Mouse (Mus musculus): Measurements from ENCODE around the gene Ylpm1.

- TF ChIP-seq CTCF (IDR thresholded peaks at IDR 0.05; ENCODE audit: insufficient read depth, low read length) = no peak
- TF ChIP-seq POLR2A (IDR thresholded peaks at IDR 0.05; ENCODE audit: borderline replicate concordance, extremely low read depth, low read depth, low read length) = no peak
These were observed 2.9 kb downstream of the Ylpm1 start for GRCm38 (mm10) chr12:84999053-84999452.
